Mouse (Mus musculus) erythroblast, embryonic 14.5 days (primary cell): ENCODE results near the gene Adam8. TPM values are rescaled to one million over a fixed set of nuclear protein-coding genes. Genes with fewer than 3 reads are reported as not detected.

Source experiments
- H3K27me3 ChIP-seq: 2 replicates; pipeline ENCODE4 v1.6.1; 2012; ENCODE audit warnings: inconsistent platforms; ENCODE audit not compliant: control insufficient read depth
- H3K36me3 ChIP-seq: 2 replicates; pipeline ENCODE4 v1.6.1; 2012; ENCODE audit warnings: mild to moderate bottlenecking, inconsistent platforms; ENCODE audit not compliant: control insufficient read depth
- H3K4me1 ChIP-seq: 2 replicates; pipeline ENCODE4 v1.6.1; 2012; ENCODE audit warnings: inconsistent platforms; ENCODE audit not compliant: control insufficient read depth
- H3K4me3 ChIP-seq: replicated peaks from 2 replicates; pipeline ENCODE3; 2012; ENCODE audit warnings: moderate library complexity, mild to moderate bottlenecking, inconsistent platforms
- H3K9me3 ChIP-seq: 2 replicates; pipeline ENCODE4 v1.6.1; 2012; ENCODE audit warnings: low read length, inconsistent platforms, mixed read lengths; ENCODE audit not compliant: control insufficient read depth
- GATA1 ChIP-seq: IDR thresholded peaks from 2 replicates; pipeline ENCODE4 v1.6.1; 2012; ENCODE audit warnings: low read length, inconsistent platforms, mixed read lengths
- TAL1 ChIP-seq: IDR thresholded peaks from 3 replicates; pipeline ENCODE4 v1.6.1; 2012; ENCODE audit warnings: low read length, inconsistent platforms, mixed read lengths
- polyA plus RNA-seq: library from polyadenylated mRNA; stranded (reverse); fragments of >175 nt; gene quantifications from 2 replicates; pipeline ENCODE4 v1.2.3, GENCODE M21; 2012

Adam8 gene
- polyA plus RNA-seq, 1 experiment = 0.21 TPM

- peaks cover 76% of the 10 kb centered on the region for H3K27me3 ChIP-seq
- no peaks in the 10 kb centered on the region for H3K36me3 ChIP-seq
- TF ChIP-seq TAL1 (no peak), GATA1 (no peak)
- H3K9me3 ChIP-seq = peaks cover 4% of the 10 kb centered on the region; the same call in 1 of the 2 replicates
- peaks cover under 1% of the 10 kb centered on the region for H3K4me1 ChIP-seq
- no peak overlapping the region for H3K4me3 ChIP-seq
Observed at GRCm38 (mm10) chr7:139944291-139945240, 47.8 kb downstream of the Adam8 start.

DNA sequence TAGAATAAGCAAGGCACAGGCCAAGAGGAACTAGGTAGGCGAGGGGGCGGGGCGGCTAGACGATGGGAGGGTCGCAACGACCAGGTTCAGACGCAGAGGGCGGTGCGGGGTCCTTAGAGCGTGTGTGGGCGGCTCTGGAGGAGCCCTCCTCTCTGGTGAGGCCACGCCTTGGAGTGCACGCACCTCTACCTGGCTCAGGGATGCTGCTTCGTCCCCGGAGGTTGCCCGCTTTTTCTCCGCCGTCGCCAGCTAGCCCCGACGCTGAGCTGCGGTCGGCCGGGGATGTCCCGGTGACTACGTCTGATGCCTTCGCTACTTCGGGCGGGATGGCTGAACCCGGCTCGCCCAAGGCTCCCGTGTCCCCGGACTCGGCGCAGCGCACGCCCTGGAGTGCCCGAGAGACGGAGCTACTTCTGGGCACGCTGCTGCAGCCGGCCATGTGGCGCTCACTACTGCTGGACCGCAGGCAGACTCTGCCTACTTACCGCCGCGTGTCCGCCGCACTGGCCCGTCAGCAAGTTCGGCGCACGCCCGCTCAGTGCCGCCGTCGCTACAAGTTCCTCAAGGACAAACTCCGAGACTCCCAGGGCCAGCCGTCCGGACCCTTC, 48.6 kb downstream of the Adam8 start, which contains the start of gene Utf1:
Utf1 (plus strand) TSS at position 116 of the 608 bp plus-strand sequence.
- H3K4me3 ChIP-seq = no peak within 1 kb of the TSS
- peaks cover 4% of the 10 kb centered on the region; the same call in 1 of the 2 replicates for H3K9me3 ChIP-seq
- H3K27me3 ChIP-seq = peaks cover 75% of the 10 kb centered on the region
- no peaks in the 10 kb centered on the region for H3K36me3 ChIP-seq
- H3K4me1 ChIP-seq = no peaks in the 10 kb centered on the region; the same call in 1 of the 2 replicates
- TF ChIP-seq TAL1 (no peak), GATA1 (no peak)

DNA sequence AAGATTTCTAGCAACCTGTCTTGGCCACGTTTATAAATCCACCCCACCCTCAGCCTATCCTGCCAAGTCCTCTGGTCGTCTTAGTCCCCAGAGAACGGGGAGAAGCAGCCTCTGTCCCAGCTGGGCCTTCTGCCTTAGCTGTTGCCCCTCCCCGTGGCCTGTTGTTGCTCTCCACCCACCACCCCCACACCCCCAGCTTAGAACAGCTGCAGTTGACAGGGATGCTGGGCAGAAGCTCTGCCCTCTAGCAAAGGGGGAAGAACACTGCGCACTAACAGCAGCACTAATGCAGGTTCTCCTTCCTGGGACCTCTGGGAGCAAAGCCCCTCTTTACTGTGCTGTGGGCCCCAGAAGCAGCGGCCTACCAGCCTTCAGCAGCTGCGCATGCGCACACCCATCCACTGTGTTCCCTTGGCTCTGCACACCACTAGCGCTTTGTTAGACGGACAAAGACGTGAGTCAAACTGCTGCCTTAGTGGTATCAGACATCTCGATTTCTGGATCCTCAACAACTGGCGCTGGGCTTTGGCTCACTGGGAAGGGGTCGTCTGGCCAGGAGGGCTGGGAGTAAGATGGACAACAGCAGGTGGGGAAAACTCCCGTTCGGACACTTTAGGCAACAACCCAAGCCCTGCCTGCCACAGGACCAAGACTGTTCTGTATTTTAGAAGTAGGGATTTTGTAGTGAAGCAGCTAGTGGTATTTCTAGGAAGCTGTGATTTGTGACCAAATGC, 51.7 kb downstream of the Adam8 start:
- peaks cover 48% of the 10 kb centered on the region for H3K27me3 ChIP-seq
- no peak for TF ChIP-seq TAL1
- TF ChIP-seq GATA1 = no peak
- H3K4me3 ChIP-seq = no peak overlapping the region
- H3K36me3 ChIP-seq = no peaks in the 10 kb centered on the region
- peaks cover 4% of the 10 kb centered on the region; the same call in 1 of the 2 replicates for H3K9me3 ChIP-seq
- H3K4me1 ChIP-seq = no peaks in the 10 kb centered on the region; the same call in 1 of the 2 replicates

- H3K4me3 ChIP-seq = no peak overlapping the region
- peaks cover 20% of the 10 kb centered on the region for H3K27me3 ChIP-seq
- no peaks in the 10 kb centered on the region for H3K9me3 ChIP-seq
- H3K36me3 ChIP-seq = no peaks in the 10 kb centered on the region
- no peak for TF ChIP-seq TAL1
- TF ChIP-seq GATA1 = no peak
- H3K4me1 ChIP-seq = no peaks in the 10 kb centered on the region
Observed at GRCm38 (mm10) chr7:139937810-139938209, 54.6 kb downstream of the Adam8 start.

DNA sequence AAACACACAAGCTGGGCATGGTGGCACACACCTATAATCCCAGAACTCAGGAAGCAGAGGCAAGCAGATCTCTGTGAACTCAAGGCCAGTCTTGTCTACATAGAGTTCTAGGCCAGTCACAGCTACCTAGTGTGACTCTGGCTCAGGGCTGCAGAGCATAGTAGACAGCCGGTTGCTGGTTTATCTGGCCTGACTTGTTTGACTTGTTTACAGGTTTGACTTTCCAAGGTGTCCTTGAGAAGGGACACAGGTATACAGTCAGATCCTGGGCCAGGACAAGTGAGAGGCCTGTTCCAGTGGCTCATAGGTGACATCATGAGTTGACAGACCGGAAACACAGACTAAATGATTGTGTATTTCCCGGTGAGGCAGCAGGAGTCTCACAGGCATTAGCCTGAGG, 55.2 kb downstream of the Adam8 start:
- TF ChIP-seq GATA1 (no peak), TAL1 (no peak)
- Histone ChIP-seq H3K27me3 (peaks cover 13% of the 10 kb centered on the region), H3K4me3 (no peak overlapping the region), H3K9me3 (no peaks in the 10 kb centered on the region), H3K4me1 (no peaks in the 10 kb centered on the region), H3K36me3 (no peaks in the 10 kb centered on the region)

- TF ChIP-seq GATA1 (no peak), TAL1 (no peak)
Observed at GRCm38 (mm10) chr7:139936705-139937104, 55.7 kb downstream of the Adam8 start.

GRCm38 (mm10) chr7:139930732-139931131, 61.6 kb downstream of the Adam8 start:
- no peak for TF ChIP-seq GATA1
- TF ChIP-seq TAL1 = no peak
- Histone ChIP-seq H3K9me3 (no peaks in the 10 kb centered on the region), H3K4me1 (no peaks in the 10 kb centered on the region), H3K36me3 (no peaks in the 10 kb centered on the region), H3K27me3 (no peaks in the 10 kb centered on the region), H3K4me3 (no peak overlapping the region)

More at GRCm38 (mm10) chr7:139936705-139937104, 55.7 kb downstream of the Adam8 start:
- peaks cover 9% of the 10 kb centered on the region for H3K27me3 ChIP-seq
- H3K36me3 ChIP-seq = no peaks in the 10 kb centered on the region
- no peaks in the 10 kb centered on the region for H3K4me1 ChIP-seq
- no peak overlapping the region for H3K4me3 ChIP-seq
- H3K9me3 ChIP-seq = no peaks in the 10 kb centered on the region

Other genes with a start within 250 kb of the Adam8 start
- not detected in 2 replicates for gene Adgra1, start 158.4 kb downstream of the Adam8 start, polyA plus RNA-seq
- gene Kndc1, start 97.9 kb downstream of the Adam8 start, polyA plus RNA-seq = 0.01 TPM in 1 of 2 replicates, not detected in the other
- not detected in 2 replicates for gene Utf1, start 48.8 kb downstream of the Adam8 start, polyA plus RNA-seq
- not detected in 2 replicates for gene 6430531B16Rik, start 13.8 kb downstream of the Adam8 start, polyA plus RNA-seq
- gene Zfp511, start 43.8 kb upstream of the Adam8 start, polyA plus RNA-seq = 4.2 and 4.6 TPM in 2 replicates
- 1.0 and 1.5 TPM in 2 replicates for gene Tubgcp2, start 44.1 kb upstream of the Adam8 start, polyA plus RNA-seq
- not detected in 2 replicates for gene Msx3, start 56.5 kb upstream of the Adam8 start, polyA plus RNA-seq
- gene Caly, start 90.0 kb upstream of the Adam8 start, polyA plus RNA-seq = 0.04 TPM in 1 of 2 replicates, not detected in the other
- gene Prap1, start 100.8 kb upstream of the Adam8 start, polyA plus RNA-seq = not detected in 2 replicates
- 1.0 and 2.8 TPM in 2 replicates for gene Fuom, start 109.9 kb upstream of the Adam8 start, polyA plus RNA-seq
- gene Paox, start 123.2 kb upstream of the Adam8 start, polyA plus RNA-seq = 0.14 TPM in 1 of 2 replicates, not detected in the other
- gene Echs1, start 123.9 kb upstream of the Adam8 start, polyA plus RNA-seq = 0.14 and 0.39 TPM in 2 replicates
- gene Mtg1, start 145.0 kb upstream of the Adam8 start, polyA plus RNA-seq = 0.30 and 0.58 TPM in 2 replicates
- not detected in 2 replicates for gene Sprn, start 162.3 kb upstream of the Adam8 start, polyA plus RNA-seq
- gene Olfr522, start 172.2 kb upstream of the Adam8 start, polyA plus RNA-seq = not detected in 2 replicates
- not detected in 2 replicates for gene Olfr523, start 180.7 kb upstream of the Adam8 start, polyA plus RNA-seq
- gene Olfr524, start 213.4 kb upstream of the Adam8 start, polyA plus RNA-seq = 0.03 TPM in 1 of 2 replicates, not detected in the other
- not detected in 2 replicates for gene Cd163l1, start 225.7 kb upstream of the Adam8 start, polyA plus RNA-seq